Mouse (Mus musculus): Measurements from ENCODE around the gene Ahsg.

GRCm38 (mm10) chr16:22857431-22858113 is 33.5 kb upstream of the Ahsg start, which contains the start of the genes Tbccd1 and Dnajb11:
- no peak for TF ChIP-seq CTCF (conservative IDR thresholded peaks at IDR 0.05; ENCODE audit: insufficient read depth, insufficient read length, low read depth, low read length)
- TF ChIP-seq POLR2A (IDR thresholded peaks at IDR 0.05; ENCODE audit: low read depth, low read length) = peak; percentile 56

Measured in kidney, adult 2 months (tissue).